Mouse (Mus musculus) heart, adult 2 months (tissue): ENCODE results near the gene Glyctk.

ENCODE experiments used
- CTCF ChIP-seq: fragments of 200-600 bp; IDR thresholded peaks from 2 replicates; pipeline ENCODE4 v1.8.1; 2022; ENCODE audit warnings: antibody characterized with exemption, mild to moderate bottlenecking, moderate library complexity
- EP300 ChIP-seq: fragments of 200-500 bp; IDR thresholded peaks from 2 replicates; pipeline ENCODE4 v1.6.1; 2011; ENCODE audit warnings: low read depth, low read length, control low read depth; ENCODE audit not compliant: insufficient read depth
- POLR2A ChIP-seq: fragments of 200-500 bp; IDR thresholded peaks from 2 replicates; pipeline ENCODE4 v1.6.1; 2011; ENCODE audit warnings: mild to moderate bottlenecking, low read depth, low read length, control low read depth; ENCODE audit not compliant: insufficient read depth

DNA sequence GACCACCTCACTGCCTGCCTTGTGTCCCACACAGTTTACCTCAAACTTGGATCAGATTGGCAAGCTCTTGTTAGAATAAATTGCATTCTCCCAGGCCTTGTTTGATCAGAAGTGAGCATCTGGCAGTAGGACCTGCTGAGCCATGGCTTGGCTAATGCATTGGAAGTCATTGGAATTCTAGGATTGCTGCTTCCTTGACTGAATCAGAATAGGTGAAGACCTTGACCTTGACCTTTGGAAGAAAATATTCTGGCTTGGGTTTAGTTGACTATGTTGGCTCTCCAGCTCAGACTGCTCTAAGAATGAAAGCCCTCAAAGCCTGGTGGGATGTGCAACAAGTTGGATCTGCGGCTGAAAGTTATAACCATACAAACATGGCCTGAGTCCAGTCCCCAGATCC, 33.4 kb upstream of the Glyctk start:
- TF ChIP-seq EP300 (no peak), CTCF (no peak), POLR2A (no peak)
